Mouse (Mus musculus): ENCODE data around the gene Taldo1.

The Taldo1 gene

DNA sequence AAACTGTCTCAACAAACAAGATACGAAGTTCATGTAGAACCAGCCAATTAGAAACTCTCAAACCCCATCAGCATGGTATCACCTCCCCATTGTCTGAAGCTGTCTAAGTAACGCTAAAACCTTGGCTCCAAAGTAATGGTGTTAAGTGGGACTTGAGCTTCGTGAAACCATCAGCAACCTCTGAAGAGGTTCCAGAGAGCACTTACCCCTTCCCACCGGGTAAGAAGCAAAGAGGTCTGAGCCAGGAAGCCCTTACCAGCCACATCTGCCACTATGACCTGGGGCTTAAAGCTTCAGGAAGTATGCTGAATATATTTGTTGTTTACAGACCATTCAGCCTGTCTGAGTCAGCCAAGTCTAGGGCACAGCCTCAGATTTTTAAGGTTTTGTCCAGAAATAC lies 13.5 kb downstream of the Taldo1 start:
- CTCF ChIA-PET, result interaction anchor here (0.6 to 1.5 kb wide), 7 partner anchors 9 to 177 kb away, joined by 3 to 6 read pairs (median 3); no protein-coding TSS in a partner anchor
- POLR2A ChIA-PET, result interaction anchor here (0.5 to 1.5 kb wide), 8 partner anchors 10 to 449 kb away, joined by 3 to 9 read pairs (median 4); partner anchors contain the start of gene Taldo1 (in 1 of the 4)

- ChIA-PET POLR2A (interaction anchor here in 2 of 4 experiments (0.7 to 2.3 kb wide), 7 partner anchors 13 to 115 kb away, joined by 3 to 10 read pairs (median 6); partner anchors contain the start of genes Eps8l2 (in 1 of the 2) and Taldo1 (in 1 of the 2)), CTCF (interaction anchor here in 3 of 4 experiments (0.6 to 1.3 kb wide), 4 partner anchors 13 to 848 kb away, joined by 3 to 8 read pairs (median 7); no protein-coding TSS in a partner anchor)
Observed at GRCm38 (mm10) chr7:141407670-141408069, 15.7 kb downstream of the Taldo1 start.

DNA sequence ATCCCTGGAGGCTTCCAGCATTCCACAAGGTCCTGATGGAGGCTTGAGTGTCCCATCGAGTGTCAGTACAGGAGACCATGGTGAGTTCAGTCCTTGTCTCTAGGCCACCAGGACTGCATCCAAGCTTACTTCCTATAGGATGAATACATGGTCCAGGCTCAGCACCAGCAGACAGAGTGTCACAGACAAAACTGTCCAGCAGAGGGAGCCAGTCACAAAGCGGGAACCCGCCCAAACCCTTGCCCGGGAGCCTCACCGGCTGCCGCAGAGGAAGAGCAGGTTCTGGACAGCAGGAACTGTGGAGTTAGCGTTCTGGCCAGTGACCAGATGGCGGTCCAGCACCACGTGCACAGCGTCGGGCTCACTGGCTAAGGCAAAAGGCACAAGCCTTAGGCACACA lies 16.8 kb downstream of the Taldo1 start:
- CTCF ChIA-PET, result interaction anchor here (0.5 to 2.6 kb wide), 47 partner anchors 14 to 1020 kb away, joined by 3 to 20 read pairs (median 4); partner anchors contain the start of genes Rplp2 (in 4 of the 4), Taldo1 (in 4 of the 4), Slc25a22 (in 2 of the 4) and Cend1 (in 1 of the 4)

GRCm38 (mm10) chr7:141410631-141411030 lies 18.6 kb downstream of the Taldo1 start:
- CTCF ChIA-PET, result interaction anchor here in 1 of 4 experiments (0.6 to 2.6 kb wide), 3 partner anchors 18 to 58 kb away, joined by 4 to 20 read pairs (median 7); partner anchors contain the start of genes Rplp2 and Taldo1
- POLR2A ChIA-PET, result interaction anchor here in 2 of 4 experiments (0.6 to 3.4 kb wide), 6 partner anchors 8 to 44 kb away, joined by 3 to 9 read pairs (median 4); partner anchors contain the start of genes Pidd1 (in 1 of the 2), Pnpla2 (in 1 of the 2) and Taldo1 (in 1 of the 2)

More for the DNA sequence above, 16.8 kb downstream of the Taldo1 start:
- POLR2A ChIA-PET, result interaction anchor here (0.5 to 3.4 kb wide), 22 partner anchors 13 to 269 kb away, joined by 3 to 13 read pairs (median 4); partner anchors contain the start of genes Taldo1 (in 2 of the 4), Eps8l2 (in 1 of the 4), Pidd1 (in 1 of the 4) and Rplp2 (in 1 of the 4)

- CTCF ChIA-PET, result no interaction called here
- POLR2A ChIA-PET, result interaction anchor here in 1 of 4 experiments (0.9 to 3.4 kb wide), 5 partner anchors 19 to 57 kb away, joined by 3 to 9 read pairs (median 5); partner anchors contain the start of genes Pidd1, Pnpla2 and Slc25a22
Observed at GRCm38 (mm10) chr7:141411667-141412066, 19.7 kb downstream of the Taldo1 start.

DNA sequence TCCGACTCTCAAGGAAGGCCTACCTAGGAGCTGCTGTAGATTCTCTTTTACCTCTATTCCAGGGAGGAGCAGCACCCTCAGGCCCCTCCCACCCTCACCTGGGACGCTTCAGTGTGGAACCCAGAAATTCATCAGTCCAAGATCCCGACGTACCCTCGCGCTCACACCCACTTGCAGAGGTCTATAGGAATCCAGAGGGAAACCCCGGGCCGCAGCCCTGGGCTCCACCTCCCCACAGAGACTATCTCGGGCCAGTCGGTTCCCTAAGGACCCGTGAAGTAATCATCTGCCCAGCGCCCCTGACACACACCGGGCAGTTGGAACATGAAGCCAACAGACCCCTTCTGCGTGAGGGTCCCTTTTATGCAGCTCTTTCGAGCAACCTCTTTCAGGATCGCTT lies 21.3 kb downstream of the Taldo1 start:
- ChIA-PET POLR2A (interaction anchor here in 2 of 4 experiments (1.2 to 3.7 kb wide), 7 partner anchors 16 to 62 kb away, joined by 3 to 21 read pairs (median 5); partner anchors contain the start of genes Cend1 (in 1 of the 2), Polr2l (in 1 of the 2), Rplp2 (in 1 of the 2) and Slc25a22 (in 1 of the 2)), CTCF (interaction anchor here in 2 of 4 experiments (0.9 to 2.4 kb wide), 3 partner anchors 11 to 1713 kb away, joined by 3 to 8 read pairs (median 4); no protein-coding TSS in a partner anchor)

DNA sequence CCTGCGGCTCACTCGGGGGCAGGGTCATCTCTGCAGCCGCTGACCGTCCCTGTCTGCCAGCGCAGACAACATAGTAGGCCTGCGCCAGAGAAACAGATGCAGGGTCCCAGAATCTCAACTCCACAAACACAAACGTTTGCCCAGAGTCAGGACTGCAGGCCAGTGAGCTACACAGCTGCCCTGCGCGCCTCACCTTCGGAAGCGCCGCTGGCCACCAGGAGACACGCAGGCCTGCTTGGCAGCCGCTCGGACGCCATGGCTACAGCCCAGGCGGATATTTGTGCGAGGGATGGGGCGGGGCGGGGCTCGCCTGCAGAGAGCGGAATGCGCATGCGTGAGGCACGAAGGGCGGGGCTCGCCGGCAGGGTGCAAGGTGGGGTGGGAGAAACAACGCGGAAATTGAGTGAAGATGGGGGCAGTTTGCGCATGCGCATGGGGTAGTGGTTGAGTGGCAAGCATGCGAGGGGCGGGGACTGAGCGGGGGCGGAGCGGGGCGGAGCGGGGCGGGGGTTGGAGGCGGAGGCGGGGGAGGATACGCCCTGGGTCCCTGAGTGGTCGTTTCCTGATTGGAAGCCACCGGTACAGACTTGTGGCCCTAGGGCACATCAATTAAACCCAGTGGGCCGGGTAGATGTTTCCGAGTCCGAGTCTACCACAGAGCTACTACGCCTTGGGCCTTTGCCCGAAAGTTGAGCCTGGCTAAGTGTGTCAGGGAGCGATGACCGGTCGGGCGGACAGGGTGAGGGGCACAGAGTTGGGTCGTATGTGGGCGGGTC lies 22.0 kb downstream of the Taldo1 start, which contains the start of gene Gatd1:
Gene Gatd1, minus strand, starts transcription at position 328 of the 776 bp plus-strand sequence.
- CTCF ChIA-PET, result interaction anchor here in 3 of 4 experiments (0.6 to 2.4 kb wide), 9 partner anchors 9 to 1712 kb away, joined by 3 to 10 read pairs (median 6); no protein-coding TSS in a partner anchor
- POLR2A ChIA-PET, result interaction anchor here in 3 of 4 experiments (0.7 to 3.7 kb wide), 26 partner anchors 12 to 460 kb away, joined by 3 to 21 read pairs (median 4); partner anchors contain the start of genes Taldo1 (in 3 of the 3), Cend1 (in 2 of the 3), Rplp2 (in 2 of the 3) and Polr2l (in 1 of the 3)

- ChIA-PET POLR2A (interaction anchor here in 2 of 4 experiments (1.2 to 2.1 kb wide), 4 partner anchors 9 to 268 kb away, joined by 3 to 11 read pairs (median 4); partner anchors contain the start of genes Deaf1 (in 1 of the 2) and Tmem80 (in 1 of the 2)), CTCF (interaction anchor here in 2 of 4 experiments (0.5 to 1.3 kb wide), 2 partner anchors 21 to 42 kb away, joined by 3 to 5 read pairs; no protein-coding TSS in a partner anchor)
Observed at GRCm38 (mm10) chr7:141416144-141416841, 24.3 kb downstream of the Taldo1 start.

DNA sequence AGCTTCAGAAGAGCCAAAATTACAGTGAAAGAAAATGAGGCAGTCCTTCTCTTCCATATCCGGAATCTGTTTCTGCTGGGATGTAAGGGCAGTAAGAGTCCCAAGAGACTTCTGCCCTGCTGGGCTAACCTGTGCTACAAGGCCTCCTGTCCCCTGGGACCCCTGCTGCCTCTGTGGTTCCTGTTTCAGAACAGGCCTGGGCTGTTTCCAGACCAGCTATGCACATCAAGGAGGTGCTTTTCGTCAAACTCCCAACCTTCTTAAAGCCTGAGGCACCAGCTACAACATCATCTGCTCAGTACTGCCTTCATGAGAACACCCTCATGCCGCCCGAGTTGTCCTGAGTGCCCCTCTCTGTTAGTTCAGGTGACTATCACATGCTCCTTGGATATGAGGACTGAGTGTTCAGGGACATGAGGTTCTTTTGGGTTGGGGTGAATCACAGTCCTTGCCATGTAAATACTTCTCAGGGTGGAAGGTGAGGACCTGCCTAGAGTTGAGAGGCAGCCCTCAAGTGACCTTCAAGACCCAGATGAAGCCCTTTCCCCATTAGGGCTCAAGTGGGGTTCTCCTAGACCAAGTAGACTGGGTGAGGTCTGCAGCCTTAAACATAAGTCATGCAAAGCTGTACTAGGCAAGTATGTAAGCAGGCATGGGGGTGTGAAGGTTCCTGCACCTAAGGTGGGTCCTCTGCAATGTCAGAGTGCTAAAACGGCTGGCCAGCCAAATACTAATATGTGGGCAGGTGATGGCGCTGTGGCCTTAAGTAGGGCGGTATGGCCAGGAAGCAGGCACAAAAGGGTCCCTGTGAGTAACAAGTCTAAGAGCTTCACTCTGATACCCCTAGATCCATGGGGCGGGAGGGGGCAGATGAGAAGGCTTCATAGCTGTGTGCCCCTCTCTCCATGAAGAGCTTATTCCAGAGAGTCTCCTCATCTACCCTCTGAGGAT lies 26.0 kb downstream of the Taldo1 start:
- ChIA-PET CTCF (interaction anchor here in 2 of 4 experiments (0.5 to 0.8 kb wide), 2 partner anchors 41 to 73 kb away, joined by 3 to 4 read pairs; no protein-coding TSS in a partner anchor), POLR2A (interaction anchor here in 3 of 4 experiments (0.5 to 4.1 kb wide), 22 partner anchors 8 to 296 kb away, joined by 3 to 24 read pairs (median 3); partner anchors contain the start of genes Cend1 (in 2 of the 3), Rplp2 (in 2 of the 3), Cd151 (in 1 of the 3) and Pnpla2 (in 1 of the 3))

DNA sequence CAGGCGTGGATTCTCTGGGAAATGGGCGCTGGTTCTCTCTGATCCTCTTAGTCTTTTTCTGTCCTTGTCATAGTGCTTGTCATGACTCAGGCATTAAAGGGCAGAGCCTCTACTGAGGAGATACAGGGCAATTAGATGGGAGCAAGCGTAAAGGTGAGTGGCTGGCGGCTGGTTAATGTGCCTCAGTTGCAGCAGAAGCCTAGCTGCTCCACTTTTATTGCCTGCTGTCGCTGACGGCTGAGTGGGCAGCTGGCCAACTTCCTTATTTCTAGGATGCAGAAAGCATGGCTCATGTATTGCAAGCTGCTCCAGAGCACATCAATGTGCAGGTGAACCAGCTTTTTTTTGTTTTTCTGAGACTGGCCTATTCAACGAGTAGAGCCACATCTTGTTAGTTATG lies 27.0 kb downstream of the Taldo1 start:
- ChIA-PET CTCF (interaction anchor here in 2 of 4 experiments (0.8 to 1.3 kb wide), 2 partner anchors 10 to 40 kb away, joined by 3 to 5 read pairs; partner anchors contain the start of gene Cend1 (in 1 of the 2)), POLR2A (interaction anchor here in 2 of 4 experiments (0.6 to 4.1 kb wide), 20 partner anchors 9 to 203 kb away, joined by 3 to 24 read pairs (median 3); partner anchors contain the start of genes Cend1 (in 2 of the 2), Cd151 (in 1 of the 2), Pnpla2 (in 1 of the 2) and Rassf7 (in 1 of the 2))

DNA sequence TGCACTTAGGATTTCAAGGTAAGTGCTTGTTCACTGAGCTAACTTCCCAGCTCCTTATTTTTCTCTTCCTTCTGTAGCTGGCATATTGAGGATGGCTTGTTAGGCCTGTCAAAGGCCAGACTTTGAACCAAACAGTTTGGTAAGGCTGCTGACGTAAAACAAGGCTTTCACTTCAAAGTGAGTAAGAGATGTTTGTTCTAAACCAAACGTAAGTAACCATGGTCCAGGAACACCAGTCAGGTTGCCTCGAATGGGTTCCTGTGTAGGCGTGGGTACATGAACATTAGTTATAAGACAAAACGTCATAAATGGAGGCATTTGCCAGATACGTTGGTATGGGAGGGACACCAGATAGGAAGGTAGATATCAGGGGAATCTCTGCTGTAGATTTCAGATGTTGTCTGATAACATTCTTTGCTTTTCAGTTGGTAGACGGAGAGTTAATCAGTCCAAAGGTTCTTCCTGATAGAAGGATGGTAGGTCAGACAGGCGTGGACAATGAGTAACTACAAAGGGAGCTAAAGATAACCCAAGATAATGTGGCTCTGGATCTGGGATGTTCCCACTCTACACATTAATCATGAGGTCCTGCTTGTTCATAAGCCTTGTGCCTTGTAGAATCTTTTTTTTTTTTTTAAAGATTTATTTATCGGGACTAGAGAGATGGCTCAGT lies 28.2 kb downstream of the Taldo1 start:
- CTCF ChIA-PET, result interaction anchor here in 3 of 4 experiments (0.6 to 1.3 kb wide), 4 partner anchors 9 to 1338 kb away, joined by 3 to 5 read pairs (median 4); partner anchors contain the start of gene Cend1 (in 1 of the 3)
- POLR2A ChIA-PET, result interaction anchor here in 3 of 4 experiments (0.7 to 4.1 kb wide), 12 partner anchors 9 to 514 kb away, joined by 3 to 24 read pairs (median 4); partner anchors contain the start of genes Cend1 (in 2 of the 3), Cd151 (in 1 of the 3), Cracr2b (in 1 of the 3) and Pnpla2 (in 1 of the 3)

GRCm38 (mm10) chr7:141423811-141424210 lies 31.8 kb downstream of the Taldo1 start:
- POLR2A ChIA-PET, result interaction anchor here in 1 of 4 experiments (0.6 to 21.5 kb wide), 2 partner anchors 35 to 147 kb away, joined by 3 to 465 read pairs; partner anchors contain the start of genes Cd151, Cracr2b, Pnpla2 and Rplp2
- CTCF ChIA-PET, result no interaction called here

GRCm38 (mm10) chr7:141426948-141427730 lies 35.1 kb downstream of the Taldo1 start:
- CTCF ChIA-PET, result interaction anchor here (0.6 to 4.1 kb wide), 7 partner anchors 12 to 376 kb away, joined by 3 to 22 read pairs (median 4); partner anchors contain the start of genes Cd151 (in 1 of the 4) and Slc25a22 (in 1 of the 4)
- POLR2A ChIA-PET, result interaction anchor here in 3 of 4 experiments (0.5 to 21.5 kb wide), 16 partner anchors 7 to 199 kb away, joined by 3 to 465 read pairs (median 6); partner anchors contain the start of genes Rplp2 (in 3 of the 3), Cracr2b (in 2 of the 3), Taldo1 (in 2 of the 3) and Cd151 (in 1 of the 3)

DNA sequence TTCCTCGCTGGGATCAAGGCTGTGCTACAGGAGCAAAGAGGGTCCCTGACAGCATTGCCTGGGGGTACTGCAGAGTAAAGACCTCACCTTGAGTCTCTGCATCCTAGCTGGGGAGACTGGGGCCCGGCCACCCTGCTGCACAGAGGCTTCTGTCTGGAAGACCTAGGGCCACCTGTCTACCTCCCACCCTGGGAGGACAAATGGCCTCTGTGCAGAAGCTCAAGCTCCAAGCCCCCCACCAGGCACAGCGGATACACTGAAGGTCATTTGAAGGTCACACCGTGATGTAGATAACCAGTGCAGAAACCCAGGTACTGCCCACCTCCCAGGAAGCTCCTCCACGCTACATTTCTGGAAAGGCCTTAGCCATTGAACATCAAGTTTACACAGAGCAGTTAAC lies 36.7 kb downstream of the Taldo1 start:
- ChIA-PET POLR2A (interaction anchor here in 3 of 4 experiments (0.5 to 21.5 kb wide), 32 partner anchors 9 to 365 kb away, joined by 3 to 465 read pairs (median 4); partner anchors contain the start of genes Gatd1 (in 2 of the 3), Pidd1 (in 2 of the 3), Rplp2 (in 2 of the 3) and Slc25a22 (in 2 of the 3)), CTCF (interaction anchor here in 3 of 4 experiments (0.6 to 4.1 kb wide), 11 partner anchors 9 to 282 kb away, joined by 3 to 22 read pairs (median 4); partner anchors contain the start of genes Pidd1 (in 1 of the 3), Rassf7 (in 1 of the 3), Slc25a22 (in 1 of the 3) and Taldo1 (in 1 of the 3))
